Mouse (Mus musculus): ENCODE measurements around the gene Sgms2.

DNA sequence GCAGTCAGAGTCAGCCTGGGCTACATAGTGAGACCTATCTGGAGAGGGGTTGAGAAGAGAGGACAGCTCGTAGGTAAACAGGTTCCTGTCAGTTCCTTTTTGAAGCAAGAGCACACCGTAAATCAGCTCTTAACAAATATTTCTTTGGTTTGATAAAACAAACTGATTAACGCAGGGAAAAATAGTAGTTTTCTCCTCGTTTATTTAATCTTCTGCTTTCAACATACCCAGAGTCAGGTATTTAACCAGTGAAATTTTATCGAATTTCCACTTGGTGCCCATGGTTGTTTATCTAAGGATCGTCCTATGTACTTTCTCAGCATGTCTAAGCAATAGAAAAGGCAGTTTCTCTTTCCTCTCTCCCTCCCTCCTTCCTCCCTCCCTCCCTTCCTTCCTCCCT is 2.0 kb upstream of the Sgms2 start:
- TF ChIP-seq POLR2A (IDR thresholded peaks at IDR 0.05; ENCODE audit: insufficient read length, low read depth) = no peak
- no peak for TF ChIP-seq MAX (IDR thresholded peaks at IDR 0.05; ENCODE audit: low read depth)
